Mouse (Mus musculus) cortical plate, adult 2 months (tissue): ENCODE data around the gene Ube2l6. TPM values are rescaled to one million over a fixed set of nuclear protein-coding genes. Genes with fewer than 3 reads are reported as not detected.
"Not testable (repeated sequence)": the region's sequence is repeated elsewhere in the genome, so short reads cannot be mapped to it uniquely, and the experiment has no call there.

Experiments
- H3K27ac ChIP-seq: fragments of 200-500 bp; 2 replicates; pipeline ENCODE4 v1.5.1; 2012; ENCODE audit warnings: low read length, control low read depth, inconsistent platforms; ENCODE audit not compliant: insufficient read depth
- H3K4me1 ChIP-seq: fragments of 200-500 bp; 2 replicates; pipeline ENCODE4 v1.6.1; 2011; ENCODE audit warnings: low read length; ENCODE audit not compliant: control insufficient read depth, insufficient read depth
- H3K4me3 ChIP-seq: fragments of 200-500 bp; 2 replicates; pipeline ENCODE4 v1.5.1; 2011; ENCODE audit warnings: mild to moderate bottlenecking, low read length, control low read depth; ENCODE audit not compliant: insufficient read depth
- CTCF ChIP-seq: fragments of 200-500 bp; IDR thresholded peaks from 2 replicates; pipeline ENCODE4 v1.5.1; 2011; ENCODE audit warnings: mild to moderate bottlenecking, control low read depth, low read length; ENCODE audit not compliant: insufficient read depth; ENCODE audit errors: extremely low read depth
- POLR2A ChIP-seq: fragments of 200-500 bp; IDR thresholded peaks from 2 replicates; pipeline ENCODE4 v1.6.1; 2011; ENCODE audit warnings: mild to moderate bottlenecking, low read length, control low read depth; ENCODE audit not compliant: insufficient read depth; ENCODE audit errors: extremely low read depth
- polyA plus RNA-seq: library from polyadenylated mRNA; depleted of rRNA; stranded (reverse); fragments of >200 nt; gene quantifications from 2 replicates; pipeline ENCODE4 v1.2.3, GENCODE M21; 2012

The Ube2l6 gene
- polyA plus RNA-seq, 1 experiment, result 12.1 TPM

GRCm38 (mm10) chr2:84788316-84788715 is 10.3 kb upstream of the Ube2l6 start:
- no peak overlapping the region for H3K27ac ChIP-seq
- TF ChIP-seq POLR2A, result no peak
- TF ChIP-seq CTCF, result no peak
- no peaks in the 10 kb centered on the region for H3K4me1 ChIP-seq
- H3K4me3 ChIP-seq, result no peak overlapping the region

- no peak overlapping the region for H3K4me3 ChIP-seq
- H3K4me1 ChIP-seq, result no peaks in the 10 kb centered on the region
- H3K27ac ChIP-seq, result no peak overlapping the region
- TF ChIP-seq CTCF (no peak), POLR2A (no peak)
These were observed 8.2 kb upstream of the Ube2l6 start for GRCm38 (mm10) chr2:84790418-84790817.

- no peaks in the 10 kb centered on the region for H3K4me1 ChIP-seq
- H3K27ac ChIP-seq, result no peak overlapping the region
- no peak for TF ChIP-seq CTCF
- H3K4me3 ChIP-seq, result no peak overlapping the region
These were observed 6.1 kb upstream of the Ube2l6 start for GRCm38 (mm10) chr2:84792516-84792915.

- Histone ChIP-seq H3K4me1 (no peaks in the 10 kb centered on the region), H3K4me3 (no peak overlapping the region), H3K27ac (no peak overlapping the region)
- TF ChIP-seq CTCF, result no peak
- no peak for TF ChIP-seq POLR2A
These were observed 5.5 kb upstream of the Ube2l6 start for GRCm38 (mm10) chr2:84793154-84793553.

- H3K4me3 ChIP-seq, result no peak overlapping the region
- TF ChIP-seq CTCF (no peak), POLR2A (no peak)
- no peaks in the 10 kb centered on the region for H3K4me1 ChIP-seq
- no peak overlapping the region for H3K27ac ChIP-seq
These were observed 4.8 kb upstream of the Ube2l6 start for GRCm38 (mm10) chr2:84793871-84794270.

- no peak overlapping the region for H3K27ac ChIP-seq
- H3K4me3 ChIP-seq, result peak overlapping the region; percentile 54
- no peaks in the 10 kb centered on the region for H3K4me1 ChIP-seq
- TF ChIP-seq POLR2A (no peak), CTCF (peak; percentile 95)
These were observed 665 bp upstream of the Ube2l6 start for GRCm38 (mm10) chr2:84797833-84798492.

GRCm38 (mm10) chr2:84799041-84799561 is 473 bp downstream of the Ube2l6 start:
- Histone ChIP-seq H3K4me1 (no peaks in the 10 kb centered on the region), H3K4me3 (peak overlapping the region; percentile 54), H3K27ac (no peak overlapping the region)
- TF ChIP-seq CTCF (peak; percentile 51), POLR2A (no peak)

- H3K27ac ChIP-seq, result no peak overlapping the region
- TF ChIP-seq CTCF (no peak), POLR2A (no peak)
- H3K4me1 ChIP-seq, result no peaks in the 10 kb centered on the region
- no peak overlapping the region for H3K4me3 ChIP-seq
These were observed 1.7 kb downstream of the Ube2l6 start for GRCm38 (mm10) chr2:84800304-84800703.

GRCm38 (mm10) chr2:84801223-84801622 is 2.6 kb downstream of the Ube2l6 start:
- H3K4me1 ChIP-seq, H3K4me3 ChIP-seq, H3K27ac ChIP-seq: not testable (repeated sequence)

GRCm38 (mm10) chr2:84803963-84804362 is 5.3 kb downstream of the Ube2l6 start:
- Histone ChIP-seq H3K4me1 (no peaks in the 10 kb centered on the region), H3K27ac (no peak overlapping the region), H3K4me3 (no peak overlapping the region)
- TF ChIP-seq POLR2A, result no peak
- TF ChIP-seq CTCF, result no peak
